ENCODE assay signal across 8 mouse cellular contexts in the genomic region with DNA sequence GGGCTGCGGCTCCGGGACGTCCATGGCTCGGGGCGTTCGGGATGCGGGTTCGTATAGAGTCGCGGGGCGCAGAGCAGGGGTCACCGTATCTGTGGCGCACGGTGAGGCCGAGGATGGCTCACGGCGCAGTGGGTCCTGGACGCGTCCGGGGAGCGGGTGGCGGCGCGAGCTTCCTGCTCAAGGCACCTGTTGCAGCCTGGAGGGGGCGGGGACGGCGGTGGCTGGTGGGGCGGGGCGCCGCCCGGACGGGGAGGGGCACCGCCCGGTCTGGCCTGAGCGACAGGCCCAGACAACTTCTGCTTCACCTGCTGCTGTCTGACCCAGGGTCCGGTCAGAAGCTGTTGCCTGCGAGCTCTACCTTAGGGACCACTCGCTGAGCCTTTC. TPM values are rescaled to one million over a fixed set of nuclear protein-coding genes. Genes with fewer than 3 reads are reported as not detected.
A peak's percentile ranks its signal among the peaks of the same experiment; 100 is the strongest.
DNase-seq lines count a peak whose midpoint lies in the region; ATAC-seq and TF ChIP-seq lines count a peak whose summit lies in the region.

No protein-coding gene starts in this region.

- H3K9me3 ChIP-seq in E14TG2a.4 (ENCODE audit: low read length) = no peaks in the 10 kb centered on the region
- H3K9me3 ChIP-seq in heart, embryonic 12.5 days (replicated peaks) = no peaks in the 10 kb centered on the region
- H3K9me3 ChIP-seq in kidney, embryonic 16.5 days (ENCODE audit: low read length) = no peaks in the 10 kb centered on the region

- H3K27me3 ChIP-seq in E14TG2a.4 (ENCODE audit: insufficient read depth, low read length) = peaks cover 41% of the 10 kb centered on the region
- H3K27me3 ChIP-seq in heart, embryonic 12.5 days (replicated peaks) = peaks cover 23% of the 10 kb centered on the region; the same call in 1 of the 2 replicates
- H3K27me3 ChIP-seq in kidney, embryonic 16.5 days (ENCODE audit: insufficient read depth, low read length) = peaks cover 20% of the 10 kb centered on the region; the same call in 1 of the 2 replicates
- no peaks in the 10 kb centered on the region for H3K27me3 ChIP-seq in spleen, adult 2 months (ENCODE audit: control insufficient read depth, insufficient read depth, low read length)

- DNase-seq in adrenal gland, postnatal 36 days = peak; percentile 63 to 82
- DNase-seq in lung, postnatal 14 days = peak; percentile 66
- peak; percentile 50 to 81 for DNase-seq in spleen, adult 2 months (ENCODE audit: low read depth in 1 of 2, low spot score in 2 of 2)
- DNase-seq in right cerebral cortex, postnatal 10 days (ENCODE audit: low spot score in 2 of 2) = no peak
- DNase-seq in layer of hippocampus, postnatal 10 days (ENCODE audit: low spot score in 2 of 2) = no peak

- peak overlapping the region; percentile 75 for H3K9ac ChIP-seq in heart, embryonic 12.5 days
- peak overlapping the region; percentile 70 for H3K9ac ChIP-seq in kidney, embryonic 16.5 days (replicated peaks; ENCODE audit: low read length)

- H3K36me3 ChIP-seq in E14TG2a.4 (ENCODE audit: insufficient read depth, low read length) = no peaks in the 10 kb centered on the region
- H3K36me3 ChIP-seq in heart, embryonic 12.5 days = no peaks in the 10 kb centered on the region
- no peaks in the 10 kb centered on the region for H3K36me3 ChIP-seq in kidney, embryonic 16.5 days (ENCODE audit: insufficient read depth, low read length)
- no peaks in the 10 kb centered on the region for H3K36me3 ChIP-seq in spleen, adult 2 months (ENCODE audit: control insufficient read depth, insufficient read depth, low read length)

- H3K4me1 ChIP-seq in E14TG2a.4 (replicated peaks; ENCODE audit: low read depth, low read length) = peaks cover 27% of the 10 kb centered on the region
- H3K4me1 ChIP-seq in heart, embryonic 12.5 days (replicated peaks) = peaks cover 61% of the 10 kb centered on the region
- H3K4me1 ChIP-seq in kidney, embryonic 16.5 days (ENCODE audit: insufficient read depth, low read length) = peaks cover 26% of the 10 kb centered on the region
- peaks cover 19% of the 10 kb centered on the region; the same call in 1 of the 2 replicates for H3K4me1 ChIP-seq in spleen, adult 2 months (ENCODE audit: control insufficient read depth, insufficient read depth, insufficient read length)

- WGBS in heart, embryonic 12.5 days = 2% methylated on average over 35 of the region's 38 CpGs
- WGBS in kidney, embryonic 16.5 days = under 1% methylated on average over 29 of the region's 38 CpGs
- 1% methylated on average over 37 of the region's 38 CpGs for WGBS in spleen, adult 2 months

- H3K4me2 ChIP-seq in heart, embryonic 12.5 days = peak overlapping the region; percentile 78
- H3K4me2 ChIP-seq in kidney, embryonic 16.5 days (replicated peaks; ENCODE audit: low read depth, low read length) = peak overlapping the region; percentile 78

- TF ChIP-seq CTCF in E14TG2a.4 (conservative IDR thresholded peaks at IDR 0.05; ENCODE audit: low read length) = no peak
- TF ChIP-seq CTCF in spleen, adult 2 months (IDR thresholded peaks at IDR 0.05; ENCODE audit: extremely low read depth, insufficient read depth, insufficient read length, insufficient replicate concordance) = no peak

- peak; percentile 29; the same call in 1 of the 2 replicates for TF ChIP-seq POLR2A in spleen, adult 2 months (IDR thresholded peaks at IDR 0.05; ENCODE audit: low read depth, low read length)

- ATAC-seq in heart, embryonic 12.5 days (ENCODE audit: insufficient number of reproducible peaks, low FRiP score) = peak; percentile 68
- ATAC-seq in kidney, embryonic 16.5 days (ENCODE audit: low FRiP score, low TSS enrichment) = peak; percentile 83

- peak overlapping the region; percentile 86 for H3K4me3 ChIP-seq in E14TG2a.4 (replicated peaks; ENCODE audit: low read length)
- peak overlapping the region; percentile 69 for H3K4me3 ChIP-seq in heart, embryonic 12.5 days
- peak overlapping the region; percentile 57 for H3K4me3 ChIP-seq in kidney, embryonic 16.5 days (ENCODE audit: low read length)
- peak overlapping the region; percentile 72 for H3K4me3 ChIP-seq in spleen, adult 2 months (ENCODE audit: extremely low read depth, insufficient read depth, insufficient read length)

- H3K27ac ChIP-seq in heart, embryonic 12.5 days (ENCODE audit: poor library complexity, severe bottlenecking) = peak overlapping the region; percentile 61
- H3K27ac ChIP-seq in kidney, embryonic 16.5 days (ENCODE audit: low read length) = no peak overlapping the region
- peak overlapping the region; percentile 85 for H3K27ac ChIP-seq in spleen, adult 2 months (ENCODE audit: insufficient read depth, low read length)

RNA-seq across cellular contexts. Expression of a gene that starts 11.3 kb away (rescaled TPM):
- 1 to 10 TPM; 2.6 to 3.0 TPM for total RNA-seq in adrenal gland, postnatal 36 days (2021)
- 9.9 and 12.5 TPM in 2 replicates for polyA plus RNA-seq in heart, embryonic 12.5 days (2016; fragmentation: Nextera tagmentation; extraction: Ambion mirVana)
- polyA plus RNA-seq in kidney, embryonic 16.5 days (2015; fragmentation: Nextera tagmentation; extraction: Ambion mirVana) = 2.6 and 2.8 TPM in 2 replicates
- 14.9 and 15.3 TPM in 2 replicates for polyA plus RNA-seq in spleen, adult 2 months (2012; rRNA removed)
- total RNA-seq in layer of hippocampus, postnatal 10 days (2021) = 10 to 100 TPM; 18.6 to 20.5 TPM

Comparison
In these comparisons a context has a peak if more than half of its experiments do, and no peak if none do; other contexts are left out.
1. DNase-seq: peak in adrenal gland, postnatal 36 days (2 of 2), lung, postnatal 14 days (single experiment) and spleen, adult 2 months (2 of 2); none in right cerebral cortex, postnatal 10 days (0 of 2) and layer of hippocampus, postnatal 10 days (0 of 2).
2. Peak in every context shown above with its lines, with median percentiles within 50 percentile points of each other: H3K4me3 ChIP-seq.